Mouse (Mus musculus): ENCODE data around the gene Fam118b. TPM values are rescaled to one million over a fixed set of nuclear protein-coding genes. Genes with fewer than 3 reads are reported as not detected.

Fam118b gene
- polyA plus RNA-seq, 1 experiment: 79.5 TPM

GRCm38 (mm10) chr9:35302172-35302571, 34.6 kb upstream of the Fam118b start:
- no peak for TF ChIP-seq CTCF (IDR thresholded peaks at IDR 0.05; ENCODE audit: control insufficient read depth, insufficient read depth, insufficient replicate concordance, low read depth, low read length)
- no peak for TF ChIP-seq POLR2A (IDR thresholded peaks at IDR 0.05; ENCODE audit: control insufficient read depth, low read depth, low read length)
- Histone ChIP-seq H3K27ac (ENCODE audit: control insufficient read depth, insufficient read depth, low read depth, low read length) (no peak overlapping the region), H3K27me3 (ENCODE audit: control insufficient read depth, insufficient read depth, low read length) (no peaks in the 10 kb centered on the region), H3K36me3 (ENCODE audit: control insufficient read depth, insufficient read depth, low read length) (no peaks in the 10 kb centered on the region), H3K4me1 (ENCODE audit: control insufficient read depth, insufficient read depth, low read length) (no peaks in the 10 kb centered on the region), H3K4me3 (ENCODE audit: control insufficient read depth, low read depth, low read length) (no peak overlapping the region)

GRCm38 (mm10) chr9:35297791-35298190, 30.2 kb upstream of the Fam118b start:
- Histone ChIP-seq H3K27me3 (ENCODE audit: control insufficient read depth, insufficient read depth, low read length) (no peaks in the 10 kb centered on the region), H3K4me3 (ENCODE audit: control insufficient read depth, low read depth, low read length) (no peak overlapping the region), H3K4me1 (ENCODE audit: control insufficient read depth, insufficient read depth, low read length) (no peaks in the 10 kb centered on the region), H3K36me3 (ENCODE audit: control insufficient read depth, insufficient read depth, low read length) (no peaks in the 10 kb centered on the region), H3K27ac (ENCODE audit: control insufficient read depth, insufficient read depth, low read depth, low read length) (no peak overlapping the region)
- TF ChIP-seq CTCF (IDR thresholded peaks at IDR 0.05; ENCODE audit: control insufficient read depth, insufficient read depth, insufficient replicate concordance, low read depth, low read length): no peak
- TF ChIP-seq POLR2A (IDR thresholded peaks at IDR 0.05; ENCODE audit: control insufficient read depth, low read depth, low read length): no peak

GRCm38 (mm10) chr9:35293465-35293864, 25.9 kb upstream of the Fam118b start:
- H3K36me3 ChIP-seq (ENCODE audit: control insufficient read depth, insufficient read depth, low read length): no peaks in the 10 kb centered on the region
- no peak overlapping the region for H3K27ac ChIP-seq (ENCODE audit: control insufficient read depth, insufficient read depth, low read depth, low read length)
- H3K4me1 ChIP-seq (ENCODE audit: control insufficient read depth, insufficient read depth, low read length): no peaks in the 10 kb centered on the region
- no peak overlapping the region for H3K4me3 ChIP-seq (ENCODE audit: control insufficient read depth, low read depth, low read length)
- H3K27me3 ChIP-seq (ENCODE audit: control insufficient read depth, insufficient read depth, low read length): no peaks in the 10 kb centered on the region
- no peak for TF ChIP-seq POLR2A (IDR thresholded peaks at IDR 0.05; ENCODE audit: control insufficient read depth, low read depth, low read length)

GRCm38 (mm10) chr9:35290916-35291315, 23.3 kb upstream of the Fam118b start:
- Histone ChIP-seq H3K4me3 (ENCODE audit: control insufficient read depth, low read depth, low read length) (no peak overlapping the region), H3K4me1 (ENCODE audit: control insufficient read depth, insufficient read depth, low read length) (no peaks in the 10 kb centered on the region), H3K36me3 (ENCODE audit: control insufficient read depth, insufficient read depth, low read length) (no peaks in the 10 kb centered on the region), H3K27ac (ENCODE audit: control insufficient read depth, insufficient read depth, low read depth, low read length) (no peak overlapping the region), H3K27me3 (ENCODE audit: control insufficient read depth, insufficient read depth, low read length) (no peaks in the 10 kb centered on the region)
- TF ChIP-seq CTCF (IDR thresholded peaks at IDR 0.05; ENCODE audit: control insufficient read depth, insufficient read depth, insufficient replicate concordance, low read depth, low read length) (no peak), POLR2A (IDR thresholded peaks at IDR 0.05; ENCODE audit: control insufficient read depth, low read depth, low read length) (no peak)

- Histone ChIP-seq H3K4me3 (ENCODE audit: control insufficient read depth, low read depth, low read length) (no peak overlapping the region), H3K4me1 (ENCODE audit: control insufficient read depth, insufficient read depth, low read length) (no peaks in the 10 kb centered on the region), H3K27ac (ENCODE audit: control insufficient read depth, insufficient read depth, low read depth, low read length) (no peak overlapping the region), H3K27me3 (ENCODE audit: control insufficient read depth, insufficient read depth, low read length) (no peaks in the 10 kb centered on the region), H3K36me3 (ENCODE audit: control insufficient read depth, insufficient read depth, low read length) (no peaks in the 10 kb centered on the region)
- no peak for TF ChIP-seq CTCF (IDR thresholded peaks at IDR 0.05; ENCODE audit: control insufficient read depth, insufficient read depth, insufficient replicate concordance, low read depth, low read length)
- no peak for TF ChIP-seq POLR2A (IDR thresholded peaks at IDR 0.05; ENCODE audit: control insufficient read depth, low read depth, low read length)
Observed at GRCm38 (mm10) chr9:35290417-35290816, 22.8 kb upstream of the Fam118b start.

- Histone ChIP-seq H3K4me3 (ENCODE audit: control insufficient read depth, low read depth, low read length) (no peak overlapping the region), H3K27ac (ENCODE audit: control insufficient read depth, insufficient read depth, low read depth, low read length) (no peak overlapping the region), H3K4me1 (ENCODE audit: control insufficient read depth, insufficient read depth, low read length) (no peaks in the 10 kb centered on the region), H3K27me3 (ENCODE audit: control insufficient read depth, insufficient read depth, low read length) (no peaks in the 10 kb centered on the region), H3K36me3 (ENCODE audit: control insufficient read depth, insufficient read depth, low read length) (no peaks in the 10 kb centered on the region)
- TF ChIP-seq POLR2A (IDR thresholded peaks at IDR 0.05; ENCODE audit: control insufficient read depth, low read depth, low read length): no peak
- no peak for TF ChIP-seq CTCF (IDR thresholded peaks at IDR 0.05; ENCODE audit: control insufficient read depth, insufficient read depth, insufficient replicate concordance, low read depth, low read length)
Observed at GRCm38 (mm10) chr9:35289992-35290391, 22.4 kb upstream of the Fam118b start.

- TF ChIP-seq CTCF (IDR thresholded peaks at IDR 0.05; ENCODE audit: control insufficient read depth, insufficient read depth, insufficient replicate concordance, low read depth, low read length) (no peak), POLR2A (IDR thresholded peaks at IDR 0.05; ENCODE audit: control insufficient read depth, low read depth, low read length) (no peak)
- no peaks in the 10 kb centered on the region for H3K36me3 ChIP-seq (ENCODE audit: control insufficient read depth, insufficient read depth, low read length)
- no peak overlapping the region for H3K4me3 ChIP-seq (ENCODE audit: control insufficient read depth, low read depth, low read length)
- H3K27ac ChIP-seq (ENCODE audit: control insufficient read depth, insufficient read depth, low read depth, low read length): no peak overlapping the region
- peaks cover 3% of the 10 kb centered on the region for H3K4me1 ChIP-seq (ENCODE audit: control insufficient read depth, insufficient read depth, low read length)
- H3K27me3 ChIP-seq (ENCODE audit: control insufficient read depth, insufficient read depth, low read length): no peaks in the 10 kb centered on the region
Observed at GRCm38 (mm10) chr9:35286351-35286750, 18.7 kb upstream of the Fam118b start.

GRCm38 (mm10) chr9:35284351-35284750, 16.7 kb upstream of the Fam118b start:
- peaks cover 9% of the 10 kb centered on the region for H3K4me1 ChIP-seq (ENCODE audit: control insufficient read depth, insufficient read depth, low read length)

More at GRCm38 (mm10) chr9:35284351-35284750, 16.7 kb upstream of the Fam118b start:
- Histone ChIP-seq H3K36me3 (ENCODE audit: control insufficient read depth, insufficient read depth, low read length) (no peaks in the 10 kb centered on the region), H3K27ac (ENCODE audit: control insufficient read depth, insufficient read depth, low read depth, low read length) (no peak overlapping the region), H3K27me3 (ENCODE audit: control insufficient read depth, insufficient read depth, low read length) (no peaks in the 10 kb centered on the region), H3K4me3 (ENCODE audit: control insufficient read depth, low read depth, low read length) (no peak overlapping the region)
- TF ChIP-seq POLR2A (IDR thresholded peaks at IDR 0.05; ENCODE audit: control insufficient read depth, low read depth, low read length) (no peak), CTCF (IDR thresholded peaks at IDR 0.05; ENCODE audit: control insufficient read depth, insufficient read depth, insufficient replicate concordance, low read depth, low read length) (no peak)

Data from testis, adult 2 months (tissue).